ENCODE assay signal across 8 mouse cellular contexts in genomic region chr2:122764526-122764925, GRCm38 (mm10). TPM values are rescaled to one million over a fixed set of nuclear protein-coding genes. Genes with fewer than 3 reads are reported as not detected.
DNase-seq lines count a peak whose midpoint lies in the region; ATAC-seq and TF ChIP-seq lines count a peak whose summit lies in the region.

No protein-coding gene starts in this region.

- no peak for TF ChIP-seq EP300 in heart, adult 2 months (IDR thresholded peaks at IDR 0.05; ENCODE audit: insufficient read depth, low read depth, low read length)

- TF ChIP-seq CTCF in heart, adult 2 months (IDR thresholded peaks at IDR 0.05): no peak

- no peak for ATAC-seq in megakaryocyte, adult 5-6 weeks (ENCODE audit: poor library complexity, severe bottlenecking)
- ATAC-seq in limb, embryonic 11.5 days (ENCODE audit: insufficient number of reproducible peaks, low FRiP score, low TSS enrichment, low read depth): no peak
- ATAC-seq in stomach, embryonic 16.5 days (ENCODE audit: insufficient read depth, low FRiP score): no peak

- TF ChIP-seq POLR2A in heart, adult 2 months (IDR thresholded peaks at IDR 0.05; ENCODE audit: insufficient read depth, low read depth, low read length): no peak

- intact Hi-C loops in heart, adult 2 months (cut with DNase I): no loop called here

- H3K79me2 ChIP-seq in heart, adult 2 months (replicated peaks; ENCODE audit: control insufficient read depth, insufficient read depth, low read length): peaks cover 2% of the 10 kb centered on the region; the same call in 1 of the 2 replicates

- H3K4me3 ChIP-seq in heart, adult 2 months: no peak overlapping the region; the same call in 1 of the 2 replicates
- H3K4me3 ChIP-seq in megakaryocyte, embryonic 14.5 days (replicated peaks): peak overlapping the region; percentile 94
- no peak overlapping the region for H3K4me3 ChIP-seq in limb, embryonic 11.5 days (ENCODE audit: low read depth, low read length)
- H3K4me3 ChIP-seq in stomach, embryonic 16.5 days (replicated peaks; ENCODE audit: low read length): peak overlapping the region; percentile 53; the same call in 1 of the 2 replicates

- DNase-seq in heart, adult 2 months: no peak
- no peak for DNase-seq in heart, adult 9 months (ENCODE audit: low spot score in 2 of 2)
- no peak for DNase-seq in limb, embryonic 11.5 days (ENCODE audit: low spot score)
- DNase-seq in left cerebral cortex, adult 8-10 months (ENCODE audit: low spot score in 2 of 2): no peak
- no peak for DNase-seq in embryo, embryonic 10 days (ENCODE audit: low spot score)

- WGBS in heart, adult 2 months: 64% methylated on average over 6 of the region's 6 CpGs
- 53% methylated on average over 6 of the region's 6 CpGs for WGBS in limb, embryonic 11.5 days
- 51% methylated on average over 6 of the region's 6 CpGs for WGBS in stomach, embryonic 16.5 days

- H3K4me2 ChIP-seq in limb, embryonic 11.5 days (ENCODE audit: low read depth, severe bottlenecking): peak overlapping the region; percentile 77; the same call in 1 of the 2 replicates
- peak overlapping the region; percentile 85 for H3K4me2 ChIP-seq in stomach, embryonic 16.5 days (ENCODE audit: low read depth, low read length)

- no peak overlapping the region for H3K9ac ChIP-seq in heart, adult 2 months (ENCODE audit: low read depth, low read length)
- H3K9ac ChIP-seq in limb, embryonic 11.5 days (ENCODE audit: low read length): no peak overlapping the region
- H3K9ac ChIP-seq in stomach, embryonic 16.5 days (ENCODE audit: low read length): peak overlapping the region; percentile 80; the same call in 1 of the 2 replicates

- H3K4me1 ChIP-seq in heart, adult 2 months (ENCODE audit: control insufficient read depth, insufficient read depth, low read length): peaks cover 10% of the 10 kb centered on the region
- peaks cover 13% of the 10 kb centered on the region for H3K4me1 ChIP-seq in megakaryocyte, embryonic 14.5 days
- no peaks in the 10 kb centered on the region for H3K4me1 ChIP-seq in limb, embryonic 11.5 days (ENCODE audit: control insufficient read depth, insufficient read depth, low read length)
- peaks cover 3% of the 10 kb centered on the region; the same call in 1 of the 2 replicates for H3K4me1 ChIP-seq in stomach, embryonic 16.5 days (ENCODE audit: control insufficient read depth, insufficient read depth, low read length)

- no peaks in the 10 kb centered on the region for H3K9me3 ChIP-seq in megakaryocyte, embryonic 14.5 days
- no peaks in the 10 kb centered on the region for H3K9me3 ChIP-seq in limb, embryonic 11.5 days (ENCODE audit: control insufficient read depth, low read length)
- no peaks in the 10 kb centered on the region for H3K9me3 ChIP-seq in stomach, embryonic 16.5 days (replicated peaks; ENCODE audit: control insufficient read depth, low read length)

- H3K27ac ChIP-seq in heart, adult 2 months: peak overlapping the region; percentile 84
- H3K27ac ChIP-seq in limb, embryonic 11.5 days (replicated peaks; ENCODE audit: low read depth, low read length): no peak overlapping the region
- H3K27ac ChIP-seq in stomach, embryonic 16.5 days (ENCODE audit: low read length): no peak overlapping the region

- no peaks in the 10 kb centered on the region for H3K27me3 ChIP-seq in heart, adult 2 months (ENCODE audit: control insufficient read depth, insufficient read depth, low read length)
- peaks cover 37% of the 10 kb centered on the region for H3K27me3 ChIP-seq in megakaryocyte, embryonic 14.5 days (replicated peaks)
- no peaks in the 10 kb centered on the region for H3K27me3 ChIP-seq in limb, embryonic 11.5 days (ENCODE audit: control insufficient read depth, insufficient read depth, low read length)
- H3K27me3 ChIP-seq in stomach, embryonic 16.5 days (ENCODE audit: control insufficient read depth, insufficient read depth, low read length): 0 out of 2 replicates have a peak, but pooled peaks cover 4% of the 10 kb centered on the region

- peaks cover 5% of the 10 kb centered on the region for H3K36me3 ChIP-seq in heart, adult 2 months (ENCODE audit: control insufficient read depth, insufficient read depth, low read length)
- no peaks in the 10 kb centered on the region for H3K36me3 ChIP-seq in megakaryocyte, embryonic 14.5 days (replicated peaks; ENCODE audit: low read length)
- H3K36me3 ChIP-seq in limb, embryonic 11.5 days (ENCODE audit: control insufficient read depth, insufficient read depth, low read length): no peaks in the 10 kb centered on the region
- no peaks in the 10 kb centered on the region for H3K36me3 ChIP-seq in stomach, embryonic 16.5 days (ENCODE audit: control insufficient read depth, insufficient read depth, low read length)

RNA-seq across cellular contexts. Expression of gene Sqor, which starts 0.5 kb away (rescaled TPM):
- total RNA-seq in heart, adult 2 months (2021): 10 to 100 TPM; 35.0 to 43.1 TPM
- polyA plus RNA-seq in heart, adult 2 months (2012; rRNA removed): 29.3 and 43.4 TPM in 2 replicates
- 5.7 TPM in 1 of 2 replicates, not detected in the other for polyA plus RNA-seq in megakaryocyte, embryonic 14.5 days (2012; ENCODE audit: insufficient read depth, low replicate concordance)
- 106 and 117 TPM in 2 replicates for total RNA-seq in megakaryocyte, adult 5-6 weeks (2015)
- total RNA-seq in megakaryocyte, adult 5-6 weeks (2017): 167 and 173 TPM in 2 replicates
- 3.2 and 4.7 TPM in 2 replicates for polyA plus RNA-seq in limb, embryonic 11.5 days (2014; fragmentation: Nextera tagmentation; extraction: Ambion mirVana)
- polyA plus RNA-seq in stomach, embryonic 16.5 days (2015; fragmentation: Nextera tagmentation; extraction: Ambion mirVana): 37.7 and 41.8 TPM in 2 replicates
- total RNA-seq in left cerebral cortex, adult 8-10 months (2022): 1 to 10 TPM; 5.3 to 7.8 (median 7.5) TPM

RNA-seq across cellular contexts. Expression of gene Bloc1s6, which starts 26.2 kb away (rescaled TPM):
- 10 to 100 TPM; 26.7 to 29.9 TPM for total RNA-seq in heart, adult 2 months (2021)
- polyA plus RNA-seq in heart, adult 2 months (2012; rRNA removed): 26.0 and 44.2 TPM in 2 replicates
- 0.81 and 3.9 TPM in 2 replicates for polyA plus RNA-seq in megakaryocyte, embryonic 14.5 days (2012; ENCODE audit: insufficient read depth, low replicate concordance)
- total RNA-seq in megakaryocyte, adult 5-6 weeks (2015): 12.0 and 12.9 TPM in 2 replicates
- total RNA-seq in megakaryocyte, adult 5-6 weeks (2017): 24.1 and 30.4 TPM in 2 replicates
- 59.5 and 60.6 TPM in 2 replicates for polyA plus RNA-seq in limb, embryonic 11.5 days (2014; fragmentation: Nextera tagmentation; extraction: Ambion mirVana)
- 49.9 and 52.4 TPM in 2 replicates for polyA plus RNA-seq in stomach, embryonic 16.5 days (2015; fragmentation: Nextera tagmentation; extraction: Ambion mirVana)
- 10 to 100 TPM; 27.0 to 39.2 (median 29.5) TPM for total RNA-seq in left cerebral cortex, adult 8-10 months (2022)

Comparison
In these comparisons a context has a peak if more than half of its experiments do, and no peak if none do; other contexts are left out.
1. H3K4me3 ChIP-seq: peak in megakaryocyte, embryonic 14.5 days (single experiment) and stomach, embryonic 16.5 days (single experiment); none in heart, adult 2 months (single experiment) and limb, embryonic 11.5 days (single experiment).